Comparison of ENCODE assay signal across 8 mouse cellular contexts in the genomic region with DNA sequence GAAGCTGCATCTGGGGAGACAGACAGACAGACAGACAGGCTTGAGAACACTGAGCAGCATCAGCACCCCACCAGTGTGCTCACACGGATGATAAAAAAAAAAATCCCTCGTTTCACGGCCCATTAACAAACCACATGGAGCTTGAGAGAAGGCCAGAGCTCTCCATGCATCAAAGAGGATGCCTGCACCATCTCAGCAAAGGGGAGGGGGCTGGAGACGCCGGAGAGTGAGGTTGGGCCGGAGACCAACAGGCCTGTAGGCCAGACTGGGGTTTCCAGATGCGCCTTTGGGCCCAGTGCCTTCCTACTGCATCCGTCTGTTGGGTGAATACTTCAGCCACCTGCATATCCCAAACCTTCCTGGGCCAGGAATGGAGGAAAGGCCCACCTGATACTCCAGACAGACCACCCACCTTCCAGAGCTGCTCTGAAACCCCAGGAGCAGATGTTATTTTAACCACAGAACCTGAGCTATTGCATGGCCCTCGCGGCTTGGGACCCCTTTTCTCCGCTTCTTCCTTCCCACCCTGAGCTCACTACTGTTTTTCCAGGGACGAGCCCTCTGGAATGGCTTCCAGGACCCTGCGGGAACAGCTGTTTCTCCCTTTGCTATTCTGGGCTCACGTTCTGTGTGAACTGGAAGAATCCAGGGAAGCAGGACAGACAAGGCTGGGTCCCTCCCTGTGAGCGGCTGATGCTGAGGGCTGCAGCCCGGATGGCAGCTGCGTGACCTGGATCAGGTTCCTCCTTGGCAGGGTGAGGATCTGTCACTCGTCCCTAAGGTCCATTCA.
DNase-seq lines count a peak whose midpoint lies in the region; ATAC-seq and TF ChIP-seq lines count a peak whose summit lies in the region.
"Had no signal": no experiment of that assay in that cellular context is flagged by ENCODE, and none has a peak within 500 bp of the region (broad histone marks: within the 10 kb centered on the region; RNA-seq: fewer than 3 reads in every experiment).

No protein-coding gene starts in this region.

- no peak for TF ChIP-seq CTCF in lung, embryonic 14.5 days (IDR thresholded peaks at IDR 0.05; ENCODE audit: low read depth)
- no peak for TF ChIP-seq CTCF in lung, adult 2 months (IDR thresholded peaks at IDR 0.05; ENCODE audit: insufficient read depth, low read length)

- whole genome bisulfite sequencing in lung, embryonic 14.5 days, result 47% methylated on average over 18 of the region's 18 CpGs
- WGBS in lung, adult 2 months, result 68% methylated on average over 18 of the region's 18 CpGs
- WGBS in intestine, embryonic 15.5 days, result 56% methylated on average over 18 of the region's 18 CpGs
- WGBS in stomach, embryonic 15.5 days, result 51% methylated on average over 18 of the region's 18 CpGs

- DNase-seq in lung, embryonic 14.5 days, result no peak
- DNase-seq in lung, adult 2 months, result no peak
- DNase-seq in gastrocnemius, postnatal 25 days, result peak; percentile 61
- no peak for DNase-seq in thymus, postnatal 14 days
- no peak for DNase-seq in urinary bladder, postnatal 36 days (ENCODE audit: low spot score in 2 of 2)
- DNase-seq: lung, postnatal 4 days had no signal

- TF ChIP-seq POLR2A in lung, adult 2 months (IDR thresholded peaks at IDR 0.05; ENCODE audit: borderline replicate concordance, extremely low read depth, low read depth, low read length), result no peak

- H3K4me1 ChIP-seq in lung, embryonic 14.5 days (ENCODE audit: insufficient read depth), result peaks cover 9% of the 10 kb centered on the region
- H3K4me1 ChIP-seq in lung, adult 2 months (ENCODE audit: control insufficient read depth, insufficient read depth, low read length), result peaks cover 12% of the 10 kb centered on the region
- H3K4me1 ChIP-seq in intestine, embryonic 15.5 days (replicated peaks), result peaks cover 29% of the 10 kb centered on the region
- H3K4me1 ChIP-seq in stomach, embryonic 15.5 days, result peaks cover 22% of the 10 kb centered on the region

- H3K9ac ChIP-seq in lung, embryonic 14.5 days, result no peak overlapping the region
- H3K9ac ChIP-seq in intestine, embryonic 15.5 days, result no peak overlapping the region
- no peak overlapping the region for H3K9ac ChIP-seq in stomach, embryonic 15.5 days

- 0 out of 2 replicates have a peak, but pooled peaks cover 4% of the 10 kb centered on the region for H3K36me3 ChIP-seq in lung, embryonic 14.5 days (ENCODE audit: insufficient read depth)
- no peaks in the 10 kb centered on the region for H3K36me3 ChIP-seq in intestine, embryonic 15.5 days
- no peaks in the 10 kb centered on the region for H3K36me3 ChIP-seq in stomach, embryonic 15.5 days

- H3K9me3 ChIP-seq in lung, embryonic 14.5 days (ENCODE audit: low read depth, low read length), result no peaks in the 10 kb centered on the region
- no peaks in the 10 kb centered on the region for H3K9me3 ChIP-seq in intestine, embryonic 15.5 days
- no peaks in the 10 kb centered on the region for H3K9me3 ChIP-seq in stomach, embryonic 15.5 days

- no peak overlapping the region for H3K4me2 ChIP-seq in lung, embryonic 14.5 days
- H3K4me2 ChIP-seq in intestine, embryonic 15.5 days (replicated peaks), result no peak overlapping the region
- H3K4me2 ChIP-seq in stomach, embryonic 15.5 days, result no peak overlapping the region

- ATAC-seq in lung, embryonic 14.5 days (ENCODE audit: insufficient read depth), result no peak
- no peak for ATAC-seq in intestine, embryonic 15.5 days
- no peak for ATAC-seq in stomach, embryonic 15.5 days (ENCODE audit: insufficient read depth, low FRiP score, low read depth)

- H3K27ac ChIP-seq in lung, embryonic 14.5 days (ENCODE audit: low read depth), result peak overlapping the region; percentile 0; the same call in 1 of the 2 replicates
- 0 out of 2 replicates have a peak overlapping the region, but pooled peaks have one; percentile 41 for H3K27ac ChIP-seq in intestine, embryonic 15.5 days
- peak overlapping the region; percentile 52; the same call in 1 of the 2 replicates for H3K27ac ChIP-seq in stomach, embryonic 15.5 days

- no peaks in the 10 kb centered on the region for H3K27me3 ChIP-seq in lung, embryonic 14.5 days (ENCODE audit: insufficient read depth, low read length)
- no peaks in the 10 kb centered on the region for H3K27me3 ChIP-seq in intestine, embryonic 15.5 days (replicated peaks)
- no peaks in the 10 kb centered on the region for H3K27me3 ChIP-seq in stomach, embryonic 15.5 days (replicated peaks)

- H3K4me3 ChIP-seq in lung, embryonic 14.5 days (ENCODE audit: low read depth, low read length), result no peak overlapping the region
- no peak overlapping the region for H3K4me3 ChIP-seq in lung, adult 2 months (replicated peaks; ENCODE audit: extremely low read depth, low read depth, low read length)
- H3K4me3 ChIP-seq in intestine, embryonic 15.5 days (replicated peaks), result no peak overlapping the region
- H3K4me3 ChIP-seq in stomach, embryonic 15.5 days (replicated peaks), result no peak overlapping the region

Comparison
In these comparisons a context has a peak if more than half of its experiments do, and no peak if none do; other contexts are left out.
1. H3K27ac ChIP-seq: peak in every context shown above with its lines; median percentile 52 in stomach, embryonic 15.5 days; 41 in intestine, embryonic 15.5 days; 0 in lung, embryonic 14.5 days.